Mouse (Mus musculus) olfactory bulb, adult 2 months (tissue): ENCODE measurements around the gene Atn1. TPM values are rescaled to one million over a fixed set of nuclear protein-coding genes. Genes with fewer than 3 reads are reported as not detected.
"Not testable (repeated sequence)": the region's sequence is repeated elsewhere in the genome, so short reads cannot be mapped to it uniquely, and the experiment has no call there.

Experiments
- H3K27ac ChIP-seq: fragments of 200-500 bp; 2 replicates; pipeline ENCODE4 v1.5.1; 2012; ENCODE audit warnings: low read depth, low read length; ENCODE audit not compliant: insufficient read depth
- H3K4me1 ChIP-seq: fragments of 200-500 bp; 2 replicates; pipeline ENCODE4 v1.6.1; 2012; ENCODE audit warnings: low read length; ENCODE audit not compliant: control insufficient read depth, insufficient read depth
- H3K4me3 ChIP-seq: fragments of 200-500 bp; 2 replicates; pipeline ENCODE4 v1.5.1; 2012; ENCODE audit warnings: mild to moderate bottlenecking, low read depth, low read length, moderate library complexity; ENCODE audit not compliant: insufficient read depth
- CTCF ChIP-seq: fragments of 200-500 bp; IDR thresholded peaks from 2 replicates; pipeline ENCODE4 v1.5.1; 2012; ENCODE audit warnings: low read depth, mild to moderate bottlenecking, low read length, moderate library complexity; ENCODE audit not compliant: insufficient read depth
- POLR2A ChIP-seq: fragments of 200-500 bp; IDR thresholded peaks from 2 replicates; pipeline ENCODE4 v1.6.1; 2012; ENCODE audit warnings: mild to moderate bottlenecking, low read depth, low read length, moderate library complexity; ENCODE audit not compliant: insufficient read depth
- WGBS: fragments of 180-500 bp; shearing (Covaris S2); methylation state at CpG from one replicate; pipeline ENCODE4 v1.1.7; 2018; 5-methylcytosine and 5-hydroxymethylcytosine counted together
- polyA plus RNA-seq: library from polyadenylated mRNA; stranded (reverse); fragments of >200 nt; gene quantifications from 2 replicates; pipeline ENCODE4 v1.2.4, GENCODE M21; 2012; ENCODE audit warnings: low replicate concordance; ENCODE audit not compliant: missing spikeins, insufficient read depth, insufficient read length

Atn1 gene
- polyA plus RNA-seq: not detected in 2 replicates

DNA sequence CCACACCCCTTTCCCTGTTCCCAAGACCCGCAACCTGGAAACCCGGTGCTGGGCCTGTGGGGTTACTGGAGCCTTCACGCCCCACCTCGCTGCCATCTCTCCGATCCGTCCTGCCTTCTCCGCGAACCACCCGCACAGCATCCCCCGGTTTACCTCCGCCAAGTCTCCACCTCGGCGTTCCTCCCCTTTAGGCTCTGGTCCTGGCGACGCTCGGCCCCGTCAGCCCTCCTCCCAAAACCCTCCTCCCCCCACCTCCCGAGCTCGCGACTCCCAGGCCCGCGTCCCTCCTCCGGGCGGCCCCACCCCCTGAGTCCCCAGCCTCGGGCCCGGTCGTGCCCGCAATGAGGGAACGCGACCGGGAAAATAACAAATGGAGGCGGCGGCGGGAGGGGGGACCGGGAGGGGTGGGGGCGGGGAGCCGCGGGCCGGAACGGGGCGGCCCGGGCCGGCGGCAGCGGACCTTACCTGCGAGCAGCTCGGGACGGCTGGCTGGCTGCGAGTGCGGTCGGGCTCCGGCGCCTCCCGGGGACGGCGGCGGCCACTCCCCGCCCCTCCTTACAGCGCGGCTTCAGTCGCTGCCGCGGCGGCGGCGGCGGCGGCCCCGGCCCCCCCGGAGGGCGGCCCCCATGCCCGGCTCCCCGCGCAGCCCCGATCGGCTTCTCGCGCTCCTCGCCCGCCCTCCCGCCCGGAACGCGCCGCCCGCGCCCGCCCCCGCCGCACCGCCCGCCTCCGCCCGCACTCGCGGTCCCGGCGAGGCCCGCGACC, at the start of gene Atn1, which contains the start of gene Gm45234:
Atn1 (minus strand) TSS at position 694 of the 765 bp plus-strand sequence.
Gm45234 (minus strand) TSS at position 191 of the 765 bp plus-strand sequence.
- Histone ChIP-seq H3K4me3 (peak within 1 kb of the TSS; percentile 98), H3K27ac (peak within 1 kb of the TSS; percentile 91), H3K4me1 (peaks cover 22% of the 10 kb centered on the region)
- no peak for TF ChIP-seq POLR2A
- no peak for TF ChIP-seq CTCF
- WGBS: 4% methylated on average over 96 of the region's 100 CpGs

DNA sequence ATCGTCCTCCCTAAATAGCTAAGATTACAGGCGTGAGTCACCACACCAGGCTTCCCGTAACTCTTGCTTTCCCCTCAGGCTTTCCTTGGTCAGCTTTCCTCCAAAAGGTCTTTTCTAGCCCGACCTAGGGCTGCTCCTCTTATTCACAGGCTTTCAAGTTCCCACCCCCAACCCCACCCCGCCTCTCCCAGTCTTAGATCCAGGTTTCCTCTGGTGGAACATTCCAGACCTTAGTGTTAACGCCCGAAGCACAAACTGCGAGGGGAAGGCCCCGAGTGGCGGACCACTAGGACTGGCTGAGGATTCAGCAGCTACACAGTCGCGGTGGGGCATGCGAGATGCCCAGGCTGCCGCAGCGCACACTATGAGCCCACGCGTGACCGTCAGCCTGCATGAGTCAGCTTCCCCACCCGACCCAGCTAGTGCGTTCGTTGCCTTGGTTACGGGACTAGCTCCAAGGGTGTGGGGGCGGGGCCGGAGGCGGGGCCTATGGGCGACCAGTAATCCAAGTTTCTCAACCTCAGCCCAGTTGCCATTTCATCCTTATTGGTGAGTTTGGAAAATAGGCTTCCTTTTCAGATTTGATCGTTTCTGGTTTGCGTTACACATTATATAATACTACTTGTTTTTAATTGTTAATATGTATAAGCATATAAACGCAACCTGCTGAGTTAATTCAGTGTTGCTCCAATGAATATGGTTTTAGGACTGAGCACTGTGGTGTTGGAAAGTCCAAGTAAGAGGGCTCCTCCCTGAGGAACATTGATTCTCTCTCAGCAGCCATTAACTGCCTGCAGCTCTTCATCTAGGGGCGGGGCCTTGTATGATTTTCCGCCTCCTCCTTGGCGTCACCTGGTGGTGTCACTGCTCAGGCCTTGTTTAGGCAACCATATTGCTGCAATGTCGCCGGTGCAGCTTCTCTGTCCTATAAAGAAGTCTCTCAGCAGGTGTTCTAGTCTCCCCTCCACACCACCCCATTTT, 49.3 kb upstream of the Atn1 start:
- Histone ChIP-seq H3K4me3 (peak overlapping the region; percentile 35), H3K4me1 (peaks cover 35% of the 10 kb centered on the region), H3K27ac (peak overlapping the region; percentile 94)
- TF ChIP-seq CTCF (no peak), POLR2A (peak; percentile 69)
- 1% methylated on average over 34 of the region's 34 CpGs for WGBS

DNA sequence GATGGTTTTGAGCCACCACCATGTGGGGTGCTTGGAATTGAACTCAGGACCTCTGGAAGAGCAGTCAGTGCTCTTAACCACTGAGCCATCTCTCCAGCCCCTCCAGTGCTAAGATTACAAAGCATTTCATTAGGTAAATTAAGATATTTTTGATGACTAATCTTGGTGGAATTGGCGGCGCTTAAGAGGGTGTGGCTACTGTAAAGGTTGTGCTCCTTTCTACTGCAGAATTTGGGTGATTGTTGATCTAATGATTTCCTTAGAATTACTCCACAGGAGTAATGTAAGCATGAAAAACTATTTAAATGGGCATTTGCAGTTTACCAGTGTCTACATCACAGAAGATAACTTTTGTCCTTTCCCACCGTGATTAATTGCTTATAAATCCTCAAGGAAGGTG, 48.0 kb upstream of the Atn1 start:
- no peak for TF ChIP-seq POLR2A
- no peak for TF ChIP-seq CTCF
- peaks cover 25% of the 10 kb centered on the region for H3K4me1 ChIP-seq
- WGBS: 76% methylated on average over 3 of the region's 3 CpGs
- peak overlapping the region; percentile 93; the same call in 1 of the 2 replicates for H3K27ac ChIP-seq
- H3K4me3 ChIP-seq: no peak overlapping the region

DNA sequence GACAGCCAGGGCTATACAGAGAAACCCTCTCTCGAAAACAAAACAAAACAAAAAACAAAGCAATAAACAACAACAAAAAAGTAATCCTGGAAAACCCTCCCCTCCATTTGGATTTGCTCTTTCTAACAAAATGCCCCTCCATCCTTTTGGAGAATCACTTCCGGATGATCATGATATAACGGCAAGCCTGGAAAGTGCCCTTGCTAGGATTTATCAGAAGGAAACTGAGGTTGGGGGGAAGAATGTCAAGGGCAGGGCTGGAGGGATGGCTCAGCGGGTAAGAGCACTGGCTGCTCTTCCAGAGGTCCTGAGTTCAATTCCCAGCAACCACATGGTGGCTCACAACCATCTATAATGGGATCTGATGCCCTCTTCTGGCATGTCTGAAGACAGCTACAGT, 47.4 kb upstream of the Atn1 start:
- peaks cover 19% of the 10 kb centered on the region for H3K4me1 ChIP-seq
- not testable (repeated sequence) for H3K27ac ChIP-seq, H3K4me3 ChIP-seq
- WGBS: 97% methylated on average over 4 of the region's 4 CpGs

DNA sequence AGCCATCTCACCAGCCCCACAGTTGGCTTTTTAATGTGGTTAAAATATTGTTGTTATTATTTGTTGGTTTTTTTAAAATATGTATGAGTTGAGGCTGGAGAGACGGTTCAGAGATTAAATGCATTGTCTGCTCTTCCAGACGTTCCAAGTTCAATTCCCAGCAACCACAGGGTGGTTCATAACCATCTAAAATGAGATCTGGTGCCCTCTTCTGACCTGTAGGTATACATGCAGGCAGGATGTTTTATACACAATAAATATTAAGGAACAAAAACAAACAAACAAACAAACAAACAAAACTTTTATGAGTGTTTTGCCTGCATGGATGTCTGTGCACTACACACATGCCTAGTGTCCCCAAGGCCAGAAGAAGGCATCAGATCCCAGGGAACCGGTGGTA, 46.7 kb upstream of the Atn1 start:
- H3K4me1 ChIP-seq: peaks cover 13% of the 10 kb centered on the region
- WGBS: 78% methylated on average over 3 of the region's 3 CpGs
- no peak overlapping the region for H3K27ac ChIP-seq
- no peak overlapping the region for H3K4me3 ChIP-seq
- no peak for TF ChIP-seq CTCF
- no peak for TF ChIP-seq POLR2A

DNA sequence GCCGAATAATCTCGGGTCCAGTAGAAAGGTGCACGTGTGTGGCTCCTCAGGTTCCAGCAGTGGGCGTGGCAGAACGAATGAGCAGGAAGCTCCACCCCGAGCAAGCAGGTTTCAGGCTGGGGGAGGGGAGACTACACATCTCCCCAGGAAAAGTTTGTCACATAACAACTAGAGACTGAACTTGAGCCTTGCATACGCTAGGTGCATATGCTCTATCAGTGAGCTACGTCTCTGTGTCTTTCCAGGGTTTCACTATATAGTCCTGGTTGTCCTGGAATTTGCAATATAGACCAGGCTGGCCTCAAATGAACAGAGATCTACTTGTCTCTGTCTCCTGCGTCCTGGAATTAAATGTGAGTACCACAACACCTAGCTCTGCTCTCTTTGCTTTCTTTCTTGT, 46.1 kb upstream of the Atn1 start:
- H3K27ac ChIP-seq, H3K4me1 ChIP-seq, H3K4me3 ChIP-seq: not testable (repeated sequence)
- 27% methylated on average over 7 of the region's 9 CpGs for WGBS

DNA sequence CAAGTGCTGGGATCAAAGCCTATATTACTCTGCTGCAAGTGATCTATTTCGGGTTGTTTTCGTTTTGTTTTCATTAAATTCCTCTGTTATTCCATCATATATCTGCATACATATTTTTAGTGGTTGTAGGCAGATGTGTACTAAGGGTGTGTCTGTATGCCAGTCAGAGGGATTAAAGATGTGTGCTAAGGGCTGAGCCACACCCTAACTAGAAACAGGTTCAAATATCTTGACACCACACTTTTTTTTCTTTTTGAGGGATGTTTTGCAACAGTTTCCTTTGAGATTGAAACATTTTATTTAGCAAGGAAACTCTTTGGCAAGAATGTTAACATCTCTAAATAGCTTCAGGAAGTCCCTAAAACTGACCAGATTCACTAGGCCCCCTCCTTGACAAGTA, 39.9 kb upstream of the Atn1 start:
- TF ChIP-seq CTCF (no peak), POLR2A (no peak)
- no peak overlapping the region for H3K27ac ChIP-seq
- 85% methylated on average over 2 of the region's 2 CpGs for WGBS
- H3K4me3 ChIP-seq: no peak overlapping the region
- H3K4me1 ChIP-seq: no peaks in the 10 kb centered on the region

DNA sequence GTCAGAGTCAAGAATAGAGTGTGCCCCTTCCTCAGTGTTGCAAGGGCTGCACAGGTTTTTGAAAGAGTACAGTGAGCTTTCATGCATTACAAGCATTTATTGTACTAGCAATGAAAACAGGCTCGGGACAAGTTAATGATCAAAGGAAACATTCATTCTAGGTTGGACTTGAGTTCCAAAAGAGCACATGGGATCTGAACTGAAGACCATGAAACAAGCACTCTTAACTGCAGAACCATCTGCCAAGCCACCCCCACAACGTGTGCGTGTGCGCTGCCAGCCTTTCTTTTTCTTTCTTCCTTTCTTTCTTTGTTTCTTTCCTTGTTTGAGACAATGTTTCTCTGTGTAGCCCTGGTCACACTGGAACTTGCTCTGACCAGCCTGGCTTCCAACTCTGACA, 39.5 kb upstream of the Atn1 start:
- no peaks in the 10 kb centered on the region for H3K4me1 ChIP-seq
- H3K27ac ChIP-seq: no peak overlapping the region
- 41% methylated on average over 4 of the region's 4 CpGs for WGBS
- no peak for TF ChIP-seq POLR2A
- no peak for TF ChIP-seq CTCF
- no peak overlapping the region for H3K4me3 ChIP-seq

DNA sequence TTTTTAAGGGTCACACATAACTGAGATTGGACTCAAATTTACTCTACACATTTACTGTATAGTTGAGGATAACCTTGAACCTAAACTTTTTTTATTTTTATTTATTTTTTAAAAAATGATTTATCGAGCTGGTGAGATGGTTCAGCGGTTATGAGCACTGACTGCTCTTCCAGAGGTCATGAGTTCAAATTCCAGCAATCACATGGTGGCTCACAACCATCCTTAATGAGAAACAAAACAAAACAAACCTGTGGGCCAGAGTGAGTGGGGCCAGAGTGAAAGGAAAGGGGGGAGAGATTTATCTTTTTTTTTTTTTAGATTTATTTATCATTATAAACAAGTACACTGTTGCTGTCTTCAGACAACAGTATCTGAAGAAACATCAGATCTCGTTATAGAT, 35.6 kb upstream of the Atn1 start:
- no peak for TF ChIP-seq CTCF
- no peak for TF ChIP-seq POLR2A
- Histone ChIP-seq H3K4me1 (no peaks in the 10 kb centered on the region), H3K27ac (no peak overlapping the region), H3K4me3 (no peak overlapping the region)
- WGBS: 91% methylated on average over 3 of the region's 3 CpGs

DNA sequence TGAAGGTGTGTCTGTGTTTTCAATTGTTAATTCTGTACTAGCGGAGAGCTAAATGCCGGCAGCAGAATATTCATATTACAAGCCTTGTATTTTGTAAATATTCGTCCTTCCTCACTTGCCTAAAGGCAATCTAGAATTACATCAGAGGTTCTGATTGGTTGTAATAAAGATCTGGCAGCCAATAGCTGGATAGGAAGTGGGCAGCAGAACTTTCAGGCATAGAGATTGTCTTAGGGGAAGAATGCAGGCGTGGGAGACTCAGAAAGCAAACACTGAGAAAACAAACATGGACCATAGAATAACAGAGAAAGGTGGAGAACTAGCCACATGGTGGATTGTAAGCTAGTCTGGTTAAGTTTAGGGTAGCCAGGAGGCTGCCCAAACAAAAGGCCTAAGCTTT, 33.8 kb upstream of the Atn1 start:
- WGBS: 39% methylated on average over 4 of the region's 4 CpGs

More for the DNA sequence above, 33.8 kb upstream of the Atn1 start:
- Histone ChIP-seq H3K4me3 (no peak overlapping the region), H3K4me1 (no peaks in the 10 kb centered on the region), H3K27ac (peak overlapping the region; percentile 52; the same call in 1 of the 2 replicates)
- TF ChIP-seq CTCF: no peak
- TF ChIP-seq POLR2A: no peak
